Mouse (Mus musculus): ENCODE data around the gene Atf6.

Gene Atf6

GRCm38 (mm10) chr1:170845448-170846307, 21.9 kb downstream of the Atf6 start:
- peak; percentile 34 for DNase-seq (ENCODE audit: low spot score)

- DNase-seq (ENCODE audit: low spot score): no peak
These were observed 23.2 kb downstream of the Atf6 start for GRCm38 (mm10) chr1:170844380-170844779.

GRCm38 (mm10) chr1:170839685-170840084, 27.9 kb downstream of the Atf6 start:
- DNase-seq (ENCODE audit: low spot score): no peak

DNA sequence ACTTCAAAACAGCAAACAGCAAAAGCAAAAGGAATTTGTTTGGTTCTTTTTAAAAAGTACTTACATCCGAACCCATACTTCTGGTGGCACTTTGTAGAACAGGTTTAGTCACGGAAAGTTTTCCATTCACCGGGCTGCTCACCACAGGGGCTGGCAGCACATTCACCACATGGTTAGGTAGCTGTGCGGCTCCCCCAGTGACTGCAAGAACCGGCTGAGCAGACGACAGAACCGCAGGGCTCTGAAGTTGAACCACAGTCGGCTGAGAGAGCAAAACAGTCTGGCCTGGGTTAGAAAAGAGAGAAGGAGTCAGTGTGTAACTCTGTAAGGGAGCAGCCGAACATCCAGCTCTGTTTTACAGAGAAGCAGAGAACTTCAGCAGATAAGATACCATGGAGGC, 32.8 kb downstream of the Atf6 start:
- DNase-seq (ENCODE audit: low spot score): no peak

GRCm38 (mm10) chr1:170829781-170830180, 37.8 kb downstream of the Atf6 start:
- DNase-seq (ENCODE audit: low spot score): no peak

DNA sequence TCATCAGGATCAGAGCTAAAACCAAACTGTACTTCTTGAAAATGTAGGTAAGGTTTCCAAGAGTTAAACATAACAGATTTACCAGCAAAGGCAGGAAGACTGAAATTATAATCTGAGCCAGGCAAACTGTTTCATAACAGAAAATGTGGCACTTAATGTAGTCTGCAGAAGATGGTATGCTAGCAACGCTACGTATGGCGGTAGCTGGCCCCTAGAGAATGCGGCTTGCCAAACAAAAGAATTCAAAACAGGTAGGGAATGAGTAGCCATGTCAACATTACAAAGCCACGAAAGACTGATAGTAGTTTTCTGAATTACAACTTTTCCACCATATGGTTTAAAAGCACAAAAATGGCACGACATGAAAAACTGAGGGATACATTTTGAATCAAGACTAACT, 38.2 kb downstream of the Atf6 start:
- no peak for DNase-seq (ENCODE audit: low spot score)

DNA sequence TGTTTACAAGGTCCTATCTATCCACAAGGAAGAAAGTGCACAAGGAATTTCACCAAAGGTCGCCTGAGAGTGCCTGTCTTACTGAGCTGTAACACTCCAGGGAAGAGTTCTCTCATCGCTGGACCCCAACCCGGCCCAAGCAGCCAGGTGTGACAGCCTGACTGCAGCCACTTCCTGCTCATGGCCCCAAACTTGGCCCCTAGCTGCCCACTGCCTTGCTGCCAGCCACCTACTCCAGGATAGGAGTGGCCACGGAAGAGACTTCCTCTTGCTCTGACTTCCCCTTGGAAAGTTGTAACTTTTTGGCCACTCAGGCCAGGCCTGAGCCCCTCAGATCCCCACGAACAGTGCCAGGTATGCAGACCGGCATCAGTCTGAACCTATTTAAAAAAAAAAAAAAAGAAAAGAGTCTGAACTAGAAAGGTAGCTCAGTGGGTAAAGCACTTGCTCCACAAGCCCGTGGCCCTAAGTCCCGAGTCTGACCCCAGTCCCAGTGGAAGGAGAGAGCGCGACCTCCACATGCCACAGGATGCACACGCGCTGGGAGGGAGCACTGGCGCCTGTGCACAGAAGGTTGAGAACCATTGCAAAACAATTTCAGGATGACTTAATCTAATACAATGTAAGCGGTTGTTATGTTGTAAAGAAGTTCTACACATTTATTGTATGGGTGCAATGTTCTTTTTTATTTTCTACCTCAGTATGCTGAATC, 47.3 kb downstream of the Atf6 start:
- DNase-seq (ENCODE audit: low spot score): no peak

- DNase-seq (ENCODE audit: low spot score): no peak
These were observed 52.1 kb downstream of the Atf6 start for GRCm38 (mm10) chr1:170815287-170816004.

DNA sequence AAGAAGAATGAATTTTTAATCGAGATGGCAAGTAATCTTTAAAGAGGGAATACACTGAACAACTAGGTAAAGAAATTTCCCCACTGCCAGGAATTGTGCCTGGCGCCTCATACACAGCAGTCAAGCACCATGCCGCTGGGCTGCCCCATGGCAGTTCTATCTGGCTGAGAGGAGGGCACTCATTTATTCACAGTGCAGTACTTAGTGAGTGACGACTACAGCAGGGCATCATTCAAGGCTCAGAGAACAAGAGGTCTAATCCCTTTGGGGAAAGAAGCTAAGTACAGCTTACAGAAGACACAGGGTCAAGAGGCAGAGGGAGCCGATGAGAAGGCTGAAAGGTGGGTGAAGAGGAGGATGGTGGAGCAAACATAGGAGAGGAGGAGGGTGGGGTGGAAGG, 54.7 kb downstream of the Atf6 start:
- no peak for DNase-seq (ENCODE audit: low spot score)

DNA sequence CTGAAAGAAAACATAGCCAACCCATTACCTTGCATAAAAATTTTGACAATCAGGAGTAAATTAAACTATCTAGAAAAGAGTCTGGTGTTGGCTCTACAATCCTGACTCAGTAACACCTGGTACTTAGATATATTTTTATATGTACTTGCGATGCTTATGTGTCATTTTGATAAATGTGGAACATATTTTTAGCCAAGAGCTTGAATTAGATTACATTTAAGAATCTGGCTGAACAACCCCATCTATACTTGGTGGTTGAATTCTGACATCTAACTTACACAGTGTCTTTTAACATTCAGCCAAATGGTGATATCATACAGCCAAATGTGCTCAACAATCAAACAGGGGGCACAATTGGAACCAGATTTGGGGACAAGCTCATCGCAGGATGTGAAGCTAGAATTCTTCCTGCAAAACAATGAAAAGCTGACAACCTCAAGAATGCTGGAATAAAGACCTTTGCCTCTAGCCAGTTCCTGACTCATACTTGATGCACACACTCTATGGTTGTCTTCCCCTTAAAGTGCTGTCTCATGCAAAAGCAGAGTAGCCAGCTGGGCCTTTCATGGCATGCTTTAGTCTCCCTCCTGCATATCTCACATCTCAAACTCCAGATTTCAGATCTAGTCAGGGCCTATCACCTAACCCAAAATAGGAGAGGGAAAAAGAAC, 59.8 kb downstream of the Atf6 start:
- DNase-seq (ENCODE audit: low spot score): no peak

DNA sequence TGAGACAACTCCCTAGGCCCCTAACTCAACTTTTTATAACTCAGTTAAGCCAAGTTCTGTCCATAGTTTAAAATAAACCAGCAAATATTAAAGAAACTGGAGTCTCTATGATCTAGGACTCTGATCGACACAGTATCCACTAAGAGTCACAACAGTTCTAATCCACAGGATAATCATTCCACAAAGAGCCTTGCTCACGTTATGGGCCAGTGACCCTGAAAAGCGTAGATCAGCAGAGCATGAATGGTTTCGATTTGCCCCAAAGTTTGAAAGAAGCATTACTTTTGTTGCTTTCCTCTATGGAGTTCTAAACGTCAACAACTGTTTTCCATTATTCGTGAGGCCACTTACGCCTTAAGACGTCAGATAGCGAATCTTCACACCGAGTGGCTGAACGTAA, 62.9 kb downstream of the Atf6 start:
- no peak for DNase-seq (ENCODE audit: low spot score)

GRCm38 (mm10) chr1:170802669-170803068, 64.9 kb downstream of the Atf6 start:
- no peak for DNase-seq (ENCODE audit: low spot score)

- DNase-seq (ENCODE audit: low spot score): no peak
These were observed 66.9 kb downstream of the Atf6 start for GRCm38 (mm10) chr1:170800694-170801093.

GRCm38 (mm10) chr1:170795741-170796347, 71.7 kb downstream of the Atf6 start:
- DNase-seq (ENCODE audit: low spot score): no peak

GRCm38 (mm10) chr1:170791542-170791941, 76.0 kb downstream of the Atf6 start:
- DNase-seq (ENCODE audit: low spot score): no peak

GRCm38 (mm10) chr1:170791001-170791400, 76.6 kb downstream of the Atf6 start:
- no peak for DNase-seq (ENCODE audit: low spot score)

DNA sequence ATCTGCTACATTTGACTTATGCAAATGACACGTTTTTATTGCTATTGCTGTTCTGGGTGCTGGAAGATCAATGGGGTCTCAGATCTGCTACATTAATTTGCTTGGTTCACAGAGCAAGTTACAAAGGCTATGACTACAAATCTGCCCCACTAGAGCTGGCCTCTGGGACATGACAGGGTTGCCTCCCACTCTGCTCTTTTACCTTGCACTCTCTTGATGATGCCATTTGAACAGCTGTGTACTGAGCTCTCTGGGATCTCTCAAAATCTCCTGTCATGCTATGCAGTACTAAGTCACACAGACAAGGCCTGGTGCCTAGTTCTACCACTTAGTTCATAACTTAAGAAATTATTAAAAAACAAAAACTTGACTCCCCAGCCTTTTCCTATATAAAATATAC, 79.9 kb downstream of the Atf6 start:
- no peak for DNase-seq (ENCODE audit: low spot score)

- DNase-seq (ENCODE audit: low spot score): no peak
These were observed 80.8 kb downstream of the Atf6 start for GRCm38 (mm10) chr1:170786570-170787341.

DNA sequence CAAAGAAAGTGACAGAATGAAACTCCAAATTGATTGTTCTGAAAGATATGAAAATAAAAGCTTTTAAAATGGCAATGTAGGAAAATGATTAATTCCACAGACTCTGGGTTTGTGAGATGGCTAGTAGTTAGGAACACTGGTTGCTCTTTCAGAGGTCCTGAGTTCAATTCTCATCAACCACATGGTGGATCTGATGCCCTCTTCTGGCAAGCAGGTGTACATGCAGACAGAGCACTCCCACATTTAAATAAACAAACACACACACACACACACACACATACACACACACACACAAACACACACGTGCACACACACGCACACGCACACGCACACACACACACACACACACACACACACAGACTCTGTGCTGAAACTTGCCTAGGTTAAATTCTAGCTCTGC, 89.9 kb downstream of the Atf6 start:
- DNase-seq (ENCODE audit: low spot score): no peak

DNA sequence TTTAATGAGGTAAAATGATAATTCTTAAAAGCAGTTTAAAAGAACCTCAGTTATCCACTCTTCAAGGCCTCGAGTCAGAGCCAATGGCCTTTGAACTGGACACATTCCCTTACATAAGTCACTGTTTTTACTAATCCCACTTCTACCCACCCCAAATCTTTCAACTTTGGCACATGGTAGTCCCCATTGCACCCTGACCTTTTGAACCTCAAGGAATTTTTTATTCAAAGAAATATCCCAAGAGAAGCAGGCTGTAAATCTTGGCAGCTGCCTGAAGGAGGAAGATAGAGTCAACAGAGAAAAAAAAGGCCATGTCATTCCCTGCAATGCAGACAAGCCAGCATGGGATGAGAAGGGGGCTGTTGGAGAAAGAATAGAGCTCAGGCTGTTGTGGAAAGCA, 93.1 kb downstream of the Atf6 start:
- DNase-seq (ENCODE audit: low spot score): no peak

- DNase-seq (ENCODE audit: low spot score): no peak
These were observed 94.1 kb downstream of the Atf6 start for GRCm38 (mm10) chr1:170773506-170773905.
